Mouse (Mus musculus) stomach, postnatal 0 days (tissue): ENCODE measurements around the gene 3110009E18Rik.

Source experiments
- CTCF ChIP-seq: IDR thresholded peaks from 2 replicates; pipeline ENCODE4 v1.5.1; 2016; ENCODE audit warnings: antibody characterized with exemption, low read depth, mild to moderate bottlenecking, moderate library complexity
- EP300 ChIP-seq: optimal IDR thresholded peaks from 2 replicates; pipeline ENCODE3; 2016; ENCODE audit warnings: antibody characterized with exemption

GRCm38 (mm10) chr1:120099483-120099882 lies 21.5 kb upstream of the 3110009E18Rik start:
- TF ChIP-seq CTCF, result no peak
- TF ChIP-seq EP300, result no peak
